Mouse (Mus musculus) ES-E14 (cell line): ENCODE measurements around the gene Nptx2.

Source experiments
- CHD2 ChIP-seq: IDR thresholded peaks from 2 replicates; pipeline ENCODE4 v1.6.1; 2014; ENCODE audit warnings: mild to moderate bottlenecking, low read depth, low read length, inconsistent platforms
- HCFC1 ChIP-seq: IDR thresholded peaks from 2 replicates; pipeline ENCODE4 v1.6.1; 2012; ENCODE audit warnings: low read length, inconsistent platforms, borderline replicate concordance; ENCODE audit not compliant: insufficient read depth
- MAFK ChIP-seq: IDR thresholded peaks from 2 replicates; pipeline ENCODE4 v1.6.1; 2014; ENCODE audit warnings: mild to moderate bottlenecking, low read depth, low read length, inconsistent platforms; ENCODE audit not compliant: insufficient read depth
- ZC3H11A ChIP-seq: IDR thresholded peaks from 2 replicates; pipeline ENCODE4 v1.6.1; 2012; ENCODE audit warnings: low read depth, mild to moderate bottlenecking, inconsistent platforms, low read length, borderline replicate concordance
- ZNF384 ChIP-seq: IDR thresholded peaks from 2 replicates; pipeline ENCODE4 v1.6.1; 2012; ENCODE audit warnings: low read depth, low read length, inconsistent platforms

GRCm38 (mm10) chr5:144542711-144543308, 2.9 kb upstream of the Nptx2 start:
- no peak for TF ChIP-seq MAFK
- TF ChIP-seq ZC3H11A = no peak
- TF ChIP-seq HCFC1 = no peak
- no peak for TF ChIP-seq ZNF384
- no peak for TF ChIP-seq CHD2
